7 mouse cellular contexts compared by ENCODE assay signal in genomic region chr6:35172028-35172427, GRCm38 (mm10). TPM values are rescaled to one million over a fixed set of nuclear protein-coding genes. Genes with fewer than 3 reads are reported as not detected.
DNase-seq lines count a peak whose midpoint lies in the region; ATAC-seq and TF ChIP-seq lines count a peak whose summit lies in the region.
"Not testable (repeated sequence)": the region's sequence is repeated elsewhere in the genome, so short reads cannot be mapped to it uniquely, and the experiment has no call there.

No protein-coding gene starts in this region.

- ATAC-seq in Patski; hindbrain, postnatal 0 days; lung, postnatal 0 days: not testable (repeated sequence)

- DNase-seq in Patski (ENCODE audit: low read depth, low spot score); heart, adult 2 months; hindbrain, postnatal 0 days (ENCODE audit: low spot score); kidney, adult 2 months; left cerebral cortex, adult 2 months (ENCODE audit: extremely low spot score in 1 of 2, low spot score in 2 of 2); lung, postnatal 0 days (ENCODE audit: low spot score): not testable (repeated sequence)

- CTCF ChIA-PET in Patski (lab: Charles Lee) = interaction anchor here (0.9 kb wide), 1 partner anchor 25 kb away, joined by 3 read pairs; no protein-coding TSS in a partner anchor

- intact Hi-C loops in heart, adult 2 months (cut with DNase I) = loop anchor here (5.0 kb wide), 1 partner anchor 175 kb away; no protein-coding TSS in a partner anchor
- intact Hi-C loops in left cerebral cortex, adult 2 months (cut with DNase I) = not testable (repeated sequence)

- not testable (repeated sequence) for H3K9me3 ChIP-seq in E14TG2a.4 (ENCODE audit: low read length); hindbrain, postnatal 0 days (ENCODE audit: low read length); lung, postnatal 0 days (ENCODE audit: low read length)

- H3K79me2 ChIP-seq in heart, adult 2 months (replicated peaks; ENCODE audit: control insufficient read depth, insufficient read depth, low read length) = not testable (repeated sequence)

- in situ Hi-C loops in Patski (cut with MboI; ENCODE audit: low pct_unique_long_range_greater_than_20kb) = not testable (repeated sequence)

- WGBS in heart, adult 2 months = 54% methylated on average over 3 of the region's 3 CpGs
- WGBS in hindbrain, postnatal 0 days = 71% methylated on average over 3 of the region's 3 CpGs
- WGBS in kidney, adult 2 months = 59% methylated on average over 3 of the region's 3 CpGs
- 67% methylated on average over 3 of the region's 3 CpGs for WGBS in lung, postnatal 0 days

- TF ChIP-seq CTCF in E14TG2a.4 (conservative IDR thresholded peaks at IDR 0.05; ENCODE audit: low read length) = peak; percentile 18
- TF ChIP-seq CTCF in Patski (IDR thresholded peaks at IDR 0.05) = peak; percentile 40
- peak; percentile 48 for TF ChIP-seq CTCF in heart, adult 2 months (IDR thresholded peaks at IDR 0.05)
- TF ChIP-seq CTCF in hindbrain, postnatal 0 days (IDR thresholded peaks at IDR 0.05; ENCODE audit: low read depth) = 0 out of 2 replicates have a peak, but pooled peaks have one; percentile 5
- TF ChIP-seq CTCF in kidney, adult 2 months (conservative IDR thresholded peaks at IDR 0.05; ENCODE audit: insufficient read depth, insufficient read length, low read depth, low read length) = 0 out of 2 replicates have a peak, but pooled peaks have one; percentile 20
- peak; percentile 20; the same call in 1 of the 2 replicates for TF ChIP-seq CTCF in left cerebral cortex, adult 2 months (IDR thresholded peaks at IDR 0.05)
- 0 out of 2 replicates have a peak, but pooled peaks have one; percentile 22 for TF ChIP-seq CTCF in lung, postnatal 0 days (IDR thresholded peaks at IDR 0.05)

- not testable (repeated sequence) for H3K9ac ChIP-seq in heart, adult 2 months (ENCODE audit: low read depth, low read length); hindbrain, postnatal 0 days (replicated peaks; ENCODE audit: low read length); lung, postnatal 0 days (replicated peaks; ENCODE audit: low read depth)

- H3K36me3 ChIP-seq in E14TG2a.4 (ENCODE audit: insufficient read depth, low read length); heart, adult 2 months (ENCODE audit: control insufficient read depth, insufficient read depth, low read length); hindbrain, postnatal 0 days (ENCODE audit: insufficient read depth, low read length); kidney, adult 2 months (ENCODE audit: control insufficient read depth, insufficient read depth, low read length); lung, postnatal 0 days (ENCODE audit: insufficient read depth, low read length): not testable (repeated sequence)

- POLR2A ChIA-PET in Patski (lab: Charles Lee) = not testable (repeated sequence)

- H3K27me3 ChIP-seq in E14TG2a.4 (ENCODE audit: insufficient read depth, low read length); heart, adult 2 months (ENCODE audit: control insufficient read depth, insufficient read depth, low read length); hindbrain, postnatal 0 days (ENCODE audit: insufficient read depth, low read length); kidney, adult 2 months (replicated peaks; ENCODE audit: control insufficient read depth, insufficient read depth, low read length); lung, postnatal 0 days (replicated peaks; ENCODE audit: insufficient read depth, low read length): not testable (repeated sequence)
- peaks cover 13% of the 10 kb centered on the region for H3K27me3 ChIP-seq in Patski

- not testable (repeated sequence) for H3K4me2 ChIP-seq in hindbrain, postnatal 0 days (ENCODE audit: low read depth, low read length); lung, postnatal 0 days (replicated peaks; ENCODE audit: low read depth, low read length)

- not testable (repeated sequence) for H3K4me1 ChIP-seq in E14TG2a.4 (replicated peaks; ENCODE audit: low read depth, low read length); heart, adult 2 months (ENCODE audit: control insufficient read depth, insufficient read depth, low read length); hindbrain, postnatal 0 days (ENCODE audit: insufficient read depth, low read length); kidney, adult 2 months (ENCODE audit: control insufficient read depth, insufficient read depth, low read length); lung, postnatal 0 days (ENCODE audit: insufficient read depth, low read depth, low read length)

- TF ChIP-seq EP300 in heart, adult 2 months (IDR thresholded peaks at IDR 0.05; ENCODE audit: insufficient read depth, low read depth, low read length); lung, postnatal 0 days (IDR thresholded peaks at IDR 0.05): not testable (repeated sequence)

- not testable (repeated sequence) for H3K27ac ChIP-seq in heart, adult 2 months; hindbrain, postnatal 0 days; kidney, adult 2 months (ENCODE audit: insufficient read depth, low read depth, low read length); left cerebral cortex, adult 2 months; lung, postnatal 0 days (ENCODE audit: low read length)

- not testable (repeated sequence) for TF ChIP-seq POLR2A in heart, adult 2 months (IDR thresholded peaks at IDR 0.05; ENCODE audit: insufficient read depth, low read depth, low read length); kidney, adult 2 months (IDR thresholded peaks at IDR 0.05; ENCODE audit: low read depth, low read length)

- not testable (repeated sequence) for H3K4me3 ChIP-seq in E14TG2a.4 (replicated peaks; ENCODE audit: low read length); heart, adult 2 months; hindbrain, postnatal 0 days (ENCODE audit: low read length); kidney, adult 2 months (ENCODE audit: insufficient read depth, low read depth, low read length); left cerebral cortex, adult 2 months; lung, postnatal 0 days (ENCODE audit: low read depth, low read length)

RNA-seq across cellular contexts. Expression of gene Nup205, which starts 5.2 kb away (rescaled TPM):
- polyA plus RNA-seq in Patski (2021) = 43.6 TPM
- 10 to 100 TPM; 12.4 to 14.9 TPM for total RNA-seq in heart, adult 2 months (2021)
- 5.6 and 13.7 TPM in 2 replicates for polyA plus RNA-seq in heart, adult 2 months (2012; rRNA removed)
- 46.2 and 50.4 TPM in 2 replicates for total RNA-seq in hindbrain, postnatal 0 days (2014; rRNA removed)
- 9.4 and 10.7 TPM in 2 replicates for polyA plus RNA-seq in hindbrain, postnatal 0 days (2015; fragmentation: Nextera tagmentation; extraction: Ambion mirVana)
- 8.7 and 9.3 TPM in 2 replicates for polyA plus RNA-seq in kidney, adult 2 months (2012; rRNA removed)
- 10 to 100 TPM; 24.6 to 27.1 TPM for total RNA-seq in left cerebral cortex, adult 2 months (2021)
- 4.7 and 6.2 TPM in 2 replicates for polyA plus RNA-seq in lung, postnatal 0 days (2015; fragmentation: Nextera tagmentation; extraction: Ambion mirVana)

RNA-seq across cellular contexts. Expression of gene Cnot4, which starts 38.5 kb away (rescaled TPM):
- 19.5 TPM for polyA plus RNA-seq in Patski (2021)
- total RNA-seq in heart, adult 2 months (2021) = 10 to 100 TPM; 21.9 to 23.4 TPM
- polyA plus RNA-seq in heart, adult 2 months (2012; rRNA removed) = 11.0 and 15.5 TPM in 2 replicates
- 21.2 and 21.4 TPM in 2 replicates for total RNA-seq in hindbrain, postnatal 0 days (2014; rRNA removed)
- 23.5 and 24.7 TPM in 2 replicates for polyA plus RNA-seq in hindbrain, postnatal 0 days (2015; fragmentation: Nextera tagmentation; extraction: Ambion mirVana)
- polyA plus RNA-seq in kidney, adult 2 months (2012; rRNA removed) = 11.9 and 13.5 TPM in 2 replicates
- 10 to 100 TPM; 43.3 to 45.6 TPM for total RNA-seq in left cerebral cortex, adult 2 months (2021)
- polyA plus RNA-seq in lung, postnatal 0 days (2015; fragmentation: Nextera tagmentation; extraction: Ambion mirVana) = 21.6 and 22.8 TPM in 2 replicates
